Mouse (Mus musculus) layer of hippocampus, postnatal 10 days (tissue): ENCODE results near the gene Carmil2. TPM values are rescaled to one million over a fixed set of nuclear protein-coding genes. Genes with fewer than 3 reads are reported as not detected.

Experiments used
- DNase-seq, 2 experiments: peaks; one replicate each; pipeline ENCODE4 v3.0.0; 2021; ENCODE audit warnings: low spot score in 2 of 2
- total RNA-seq, 2 experiments: library from RNA; stranded (reverse); gene quantifications; 2 replicates each; pipeline ENCODE4 v1.2.3; 2021

The Carmil2 gene
- total RNA-seq, 2 experiments from 2014 or later, result 48.6 to 52.4 TPM

DNA sequence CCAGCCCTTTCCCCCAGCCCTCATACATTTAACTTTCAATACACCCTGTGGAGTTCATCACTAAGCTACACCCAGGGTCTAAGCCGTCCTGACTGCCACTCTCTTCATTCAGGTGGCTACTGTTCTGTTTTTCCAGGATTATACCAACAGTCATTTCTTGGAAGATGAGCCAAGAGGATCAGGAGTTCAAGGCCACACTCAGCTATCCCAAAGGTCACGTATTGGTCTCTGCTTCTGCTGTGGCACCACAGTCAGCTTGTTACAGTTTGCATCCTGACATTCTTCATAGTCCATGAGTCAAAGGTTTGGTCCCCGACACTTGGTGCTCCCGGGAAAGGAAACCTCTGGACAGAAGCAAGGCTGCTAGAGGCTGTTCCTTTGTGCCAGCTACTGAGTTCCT is 33.6 kb downstream of the Carmil2 start:
- DNase-seq, result no peak

DNA sequence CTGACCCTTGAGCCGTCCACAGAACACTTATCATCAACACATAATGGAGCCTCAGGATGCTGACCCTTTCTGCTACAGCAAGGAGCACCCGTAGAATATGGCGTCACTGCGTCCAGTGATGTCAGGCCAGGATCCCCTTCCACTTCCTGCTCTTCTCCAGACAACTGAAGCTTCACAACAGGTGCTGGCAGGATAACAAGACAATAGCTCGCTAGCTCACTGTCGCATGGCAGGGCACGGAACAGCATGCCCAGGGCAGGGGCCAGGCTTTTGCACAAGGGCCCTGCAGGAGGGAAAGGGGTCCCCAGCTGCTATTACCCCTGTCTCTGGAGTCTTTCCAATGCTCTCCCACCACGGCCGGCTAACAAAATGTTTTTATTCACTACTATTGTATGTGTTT is 36.8 kb downstream of the Carmil2 start:
- no peak for DNase-seq

DNA sequence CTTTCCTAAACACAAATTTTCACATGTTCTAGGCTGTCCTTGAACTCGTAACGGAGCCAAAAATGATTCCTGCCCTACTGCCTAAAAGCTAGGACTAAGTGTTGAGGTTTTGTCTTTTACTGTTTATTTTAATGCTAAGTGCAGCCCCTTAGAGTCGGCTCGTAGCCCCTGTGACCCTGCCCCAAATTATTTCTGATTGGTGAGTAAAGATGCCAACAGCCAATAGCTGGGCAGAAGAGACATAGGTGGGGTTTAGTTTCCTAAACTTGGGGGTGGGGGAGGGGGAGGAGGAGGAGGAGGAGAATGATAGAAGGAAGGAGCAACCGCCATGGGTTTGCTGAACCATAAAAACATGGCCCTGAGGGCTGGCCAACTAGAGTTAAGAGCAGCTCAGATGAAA is 39.7 kb downstream of the Carmil2 start:
- no peak for DNase-seq

DNA sequence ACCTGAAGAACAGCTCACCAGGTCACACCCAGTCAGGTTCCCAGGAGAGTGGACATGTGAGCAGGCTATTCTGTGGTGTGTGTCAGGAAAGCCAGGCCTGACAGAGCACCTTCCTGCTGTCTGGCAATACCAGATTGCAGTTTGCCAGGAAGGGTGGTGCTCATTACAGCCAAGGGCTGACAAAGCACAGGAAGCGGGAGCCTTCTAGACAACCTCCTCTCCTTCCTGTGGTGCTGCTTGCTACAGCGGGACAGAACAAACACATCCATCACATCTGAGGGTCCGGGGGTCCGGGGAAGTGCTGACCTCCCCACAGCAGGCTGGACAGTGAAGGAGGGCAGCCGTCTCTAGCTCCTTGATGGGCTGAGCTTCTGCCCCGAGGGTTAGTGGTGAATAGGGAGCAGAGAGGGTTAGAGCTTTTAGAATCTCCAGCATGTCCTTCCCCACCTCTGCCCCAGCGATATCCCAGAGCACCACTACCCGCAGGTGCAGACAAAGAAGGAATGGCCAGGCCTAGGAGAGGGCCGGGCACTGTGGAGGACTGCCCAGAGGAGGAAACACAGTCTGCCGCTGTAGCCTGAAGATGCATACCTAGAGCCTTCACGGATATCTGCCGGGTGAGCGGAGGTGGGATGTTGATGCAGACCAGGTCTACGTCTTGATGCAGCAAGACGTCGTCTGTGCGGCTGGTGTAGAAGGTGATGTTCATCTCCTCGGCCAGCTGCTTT is 41.5 kb downstream of the Carmil2 start:
- no peak for DNase-seq

DNA sequence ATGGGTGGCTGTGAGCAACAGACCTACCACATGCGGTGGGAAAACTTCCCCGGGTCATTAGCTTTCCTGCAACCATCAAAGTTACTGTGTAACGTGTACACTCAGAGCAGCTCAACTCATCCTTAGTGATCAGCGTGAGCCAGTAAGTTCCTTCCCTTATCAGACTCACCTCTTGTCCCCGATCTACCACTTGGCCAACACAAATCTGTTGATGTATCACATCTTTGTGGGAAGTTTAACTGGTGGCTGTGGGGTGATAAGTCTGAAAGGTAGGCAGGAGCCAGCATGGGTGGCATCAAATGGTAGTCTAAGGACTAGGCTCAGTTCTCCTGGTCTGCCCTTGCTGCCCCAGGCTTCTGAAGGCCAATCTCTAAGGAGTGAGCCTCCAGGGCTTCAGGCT is 46.1 kb downstream of the Carmil2 start:
- no peak for DNase-seq

DNA sequence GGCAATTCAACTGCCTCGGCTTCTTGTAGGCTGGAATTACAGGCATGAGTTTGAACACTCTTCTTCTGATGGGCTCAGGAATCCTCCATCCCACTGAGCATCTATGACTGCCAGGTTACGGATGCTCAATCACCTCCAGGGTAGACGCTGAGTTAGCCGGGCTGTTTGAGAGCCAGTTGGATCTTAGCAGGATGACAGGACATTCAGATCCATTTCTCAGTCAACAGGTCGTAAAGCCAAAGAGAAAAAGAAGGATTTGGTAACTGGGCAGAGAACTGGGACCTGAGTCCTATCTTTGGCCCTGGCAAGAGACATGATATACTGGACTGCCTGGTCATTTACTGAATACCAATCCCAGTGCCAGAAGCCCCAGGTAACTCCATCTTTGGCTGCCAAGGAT is 53.1 kb downstream of the Carmil2 start:
- no peak for DNase-seq

DNA sequence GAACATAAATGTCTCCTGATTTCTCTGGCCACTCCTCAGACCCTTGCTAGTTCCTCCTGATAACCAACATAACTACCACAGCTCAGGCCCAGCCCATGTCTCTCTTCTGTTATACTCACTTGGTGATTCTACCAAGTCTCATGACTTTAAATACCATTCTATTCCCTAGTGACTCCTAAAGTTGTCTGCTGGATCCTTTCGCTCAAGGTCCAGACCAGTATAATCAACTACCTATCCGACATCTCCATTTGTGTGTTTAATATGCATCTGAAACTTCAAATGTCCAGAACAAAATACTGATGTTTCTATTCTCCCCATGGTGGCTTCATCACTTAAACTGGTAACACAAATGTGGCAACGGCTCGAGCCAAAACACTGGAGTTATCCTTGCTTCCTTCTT is 57.2 kb downstream of the Carmil2 start:
- no peak for DNase-seq

Other genes starting within 250 kb of the Carmil2 start
- 10 to 100 TPM; 34.5 to 40.0 TPM for gene Tppp3, start 214.7 kb upstream of the Carmil2 start, total RNA-seq
- gene Zdhhc1, start 189.4 kb upstream of the Carmil2 start, total RNA-seq, result 10 to 100 TPM; 17.5 to 20.4 TPM
- under 1 TPM in 1 of 2 experiments, not detected in 1; 0.18 TPM for gene Hsd11b2, start 167.5 kb upstream of the Carmil2 start, total RNA-seq
- gene Atp6v0d1, start 120.2 kb upstream of the Carmil2 start, total RNA-seq, result 100 to 1,000 TPM; 298 to 305 TPM
- 10 to 100 TPM; 73.6 to 81.2 TPM for gene Ripor1, start 81.0 kb upstream of the Carmil2 start, total RNA-seq
- gene Ctcf, start 49.7 kb upstream of the Carmil2 start, total RNA-seq, result 10 to 100 TPM; 63.6 to 67.7 TPM
- not detected for gene Agrp, start 48.9 kb upstream of the Carmil2 start, total RNA-seq
- 10 to 100 TPM; 45.4 to 49.4 TPM for gene Acd, start 14.8 kb downstream of the Carmil2 start, total RNA-seq
- 10 to 100 TPM; 38.6 to 39.7 TPM for gene Pard6a, start 14.9 kb downstream of the Carmil2 start, total RNA-seq
- gene 4933405L10Rik, start 21.4 kb downstream of the Carmil2 start, total RNA-seq, result not detected
- 10 to 100 TPM; 11.3 to 13.2 TPM for gene Enkd1, start 21.9 kb downstream of the Carmil2 start, total RNA-seq
- gene Gfod2, start 72.4 kb downstream of the Carmil2 start, total RNA-seq, result 10 to 100 TPM; 25.2 to 30.7 TPM
- gene Ranbp10, start 141.1 kb downstream of the Carmil2 start, total RNA-seq, result 10 to 100 TPM; 23.6 to 25.0 TPM
- under 1 TPM; 0.33 to 0.53 TPM for gene Tsnaxip1, start 141.5 kb downstream of the Carmil2 start, total RNA-seq
- 10 to 100 TPM; 23.9 to 25.4 TPM for gene Cenpt, start 167.0 kb downstream of the Carmil2 start, total RNA-seq
- gene Thap11, start 168.9 kb downstream of the Carmil2 start, total RNA-seq, result 10 to 100 TPM; 32.1 to 34.2 TPM
- gene Nutf2, start 174.3 kb downstream of the Carmil2 start, total RNA-seq, result 10 to 100 TPM; 23.3 to 42.6 TPM
- gene Edc4, start 194.6 kb downstream of the Carmil2 start, total RNA-seq, result 10 to 100 TPM; 59.5 to 63.9 TPM
- 1 to 10 TPM in 1 of 2 experiments, under 1 TPM in 1; 0.66 to 1.5 TPM for gene Nrn1l, start 207.3 kb downstream of the Carmil2 start, total RNA-seq
- 1 to 10 TPM; 8.1 to 8.3 TPM for gene Pskh1, start 214.2 kb downstream of the Carmil2 start, total RNA-seq
- under 1 TPM; 0.85 to 0.91 TPM for gene Ctrl, start 247.6 kb downstream of the Carmil2 start, total RNA-seq